Mouse (Mus musculus) limb, embryonic 11.5 days (tissue): ENCODE measurements around the gene Oas3. TPM values are rescaled to one million over a fixed set of nuclear protein-coding genes. Genes with fewer than 3 reads are reported as not detected.
A peak's percentile ranks its signal among the peaks of the same experiment; 100 is the strongest.

Experiments used
- ATAC-seq: fragments of 200-750 bp; cut with Nextera tagmentation; 2 replicates; pipeline ENCODE4 v1.8.0; 2017; ENCODE audit warnings: low read depth; ENCODE audit not compliant: insufficient number of reproducible peaks, low FRiP score, low TSS enrichment
- DNase-seq: peaks from one replicate; pipeline ENCODE4 v3.0.0-alpha.2; 2015; ENCODE audit warnings: low spot score
- H3K27ac ChIP-seq: fragments of 300-500 bp; sonication (generic); replicated peaks from 2 replicates; pipeline ENCODE4 v1.5.1; 2014; ENCODE audit warnings: low read depth, mild to moderate bottlenecking, low read length
- H3K27me3 ChIP-seq: fragments of 300-500 bp; sonication (generic); 2 replicates; pipeline ENCODE4 v1.6.1; 2014; ENCODE audit warnings: mild to moderate bottlenecking, low read length, mixed read lengths; ENCODE audit not compliant: control insufficient read depth, insufficient read depth
- H3K36me3 ChIP-seq: fragments of 300-500 bp; sonication (generic); 2 replicates; pipeline ENCODE4 v1.6.1; 2014; ENCODE audit warnings: mild to moderate bottlenecking, low read length, moderate library complexity, mixed read lengths; ENCODE audit not compliant: control insufficient read depth, insufficient read depth
- H3K4me1 ChIP-seq: fragments of 300-500 bp; sonication (generic); 2 replicates; pipeline ENCODE4 v1.6.1; 2014; ENCODE audit warnings: low read length, mixed read lengths; ENCODE audit not compliant: control insufficient read depth, insufficient read depth
- H3K4me2 ChIP-seq: fragments of 300-500 bp; sonication (generic); 2 replicates; pipeline ENCODE4 v1.6.1; 2014; ENCODE audit warnings: low read depth, mild to moderate bottlenecking, moderate library complexity; ENCODE audit not compliant: severe bottlenecking
- H3K4me3 ChIP-seq: fragments of 300-500 bp; sonication (generic); 2 replicates; pipeline ENCODE4 v1.5.1; 2014; ENCODE audit warnings: low read depth, low read length
- H3K9ac ChIP-seq: fragments of 300-500 bp; sonication (generic); 2 replicates; pipeline ENCODE4 v1.6.1; 2014; ENCODE audit warnings: mild to moderate bottlenecking, low read length
- H3K9me3 ChIP-seq: fragments of 300-500 bp; sonication (generic); 2 replicates; pipeline ENCODE4 v1.6.1; 2016; ENCODE audit warnings: low read length; ENCODE audit not compliant: control insufficient read depth
- WGBS: fragments of 180-500 bp; shearing (Covaris S2); extraction: QIAGEN DNeasy Blood & Tissue Kit; methylation state at CpG from one replicate; pipeline ENCODE4 v1.1.7; 2014; 5-methylcytosine and 5-hydroxymethylcytosine counted together
- polyA plus RNA-seq: library from polyadenylated mRNA; unstranded; fragments of >200 nt; fragmentation: Nextera tagmentation; extraction: Ambion mirVana; gene quantifications from 2 replicates; pipeline ENCODE4 v1.2.1, GENCODE M21; 2014

The Oas3 gene
- polyA plus RNA-seq, 1 experiment from 2014 or later, result 0.03 TPM

DNA sequence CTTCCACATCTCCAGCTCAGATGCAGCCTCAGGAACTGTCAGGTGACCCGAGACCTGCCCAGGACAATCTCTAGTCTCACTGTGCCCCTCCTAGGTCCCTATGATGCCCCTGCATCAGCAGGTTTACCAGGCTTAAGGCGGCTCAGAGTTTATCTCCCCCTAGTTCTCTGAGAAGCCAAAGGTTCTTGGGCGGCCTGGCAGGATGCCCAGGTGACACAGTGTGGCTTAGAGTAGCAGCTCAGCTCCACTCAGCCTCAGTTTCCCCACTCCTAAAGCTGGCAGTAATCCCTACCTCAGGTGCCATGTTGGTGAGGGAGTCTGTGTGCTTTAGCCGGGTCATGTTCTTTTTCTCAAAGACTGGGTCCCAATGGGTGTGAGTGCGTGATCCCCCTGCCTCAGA is 660 bp downstream of the Oas3 start:
- Histone ChIP-seq H3K9me3 (no peaks in the 10 kb centered on the region), H3K4me2 (no peak overlapping the region), H3K4me1 (no peaks in the 10 kb centered on the region; the same call in 1 of the 2 replicates), H3K9ac (no peak overlapping the region), H3K4me3 (no peak overlapping the region), H3K36me3 (no peaks in the 10 kb centered on the region), H3K27me3 (no peaks in the 10 kb centered on the region), H3K27ac (no peak overlapping the region)
- no peak for DNase-seq
- no peak for ATAC-seq
- WGBS, result 81% methylated on average over 5 of the region's 5 CpGs

DNA sequence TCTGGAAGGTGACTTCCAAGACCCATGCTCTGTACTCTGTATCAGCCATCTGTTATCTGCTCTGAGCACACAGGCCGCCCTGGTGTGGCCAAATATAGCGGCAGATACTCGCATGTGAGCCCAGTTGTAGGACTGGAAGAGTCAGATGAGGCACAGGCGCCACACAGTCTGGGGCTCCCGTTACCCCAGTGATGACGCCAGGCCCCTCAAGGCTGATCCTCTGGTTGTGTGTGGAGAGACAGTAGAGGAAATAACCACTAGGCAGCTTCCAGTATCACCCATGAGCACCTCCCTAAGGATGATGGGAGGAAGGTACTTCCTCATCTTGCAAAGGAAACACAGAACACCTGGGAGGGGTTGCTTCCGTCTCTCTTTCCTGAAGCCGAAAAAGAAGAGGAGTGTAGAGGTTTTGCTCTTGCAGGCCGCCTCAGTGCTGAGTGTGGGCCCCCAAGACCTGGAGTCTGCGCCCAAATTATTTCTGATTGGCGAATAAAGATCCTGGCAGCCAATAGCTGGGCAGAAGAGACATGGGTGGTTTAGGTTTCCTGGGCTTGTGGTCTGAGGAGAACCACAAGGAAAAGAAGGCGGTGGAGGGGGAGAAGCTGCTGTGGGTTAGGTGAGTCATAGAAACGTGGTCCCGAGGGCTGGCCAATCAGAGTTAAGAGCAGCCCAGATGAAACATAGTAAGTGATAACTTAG is 2.0 kb downstream of the Oas3 start:
- Histone ChIP-seq H3K9me3 (no peaks in the 10 kb centered on the region), H3K9ac (no peak overlapping the region), H3K36me3 (no peaks in the 10 kb centered on the region), H3K4me1 (no peaks in the 10 kb centered on the region; the same call in 1 of the 2 replicates), H3K4me3 (no peak overlapping the region), H3K4me2 (no peak overlapping the region), H3K27ac (no peak overlapping the region), H3K27me3 (no peaks in the 10 kb centered on the region)
- ATAC-seq (no peak), DNase-seq (no peak)
- WGBS, result 82% methylated on average over 14 of the region's 14 CpGs

DNA sequence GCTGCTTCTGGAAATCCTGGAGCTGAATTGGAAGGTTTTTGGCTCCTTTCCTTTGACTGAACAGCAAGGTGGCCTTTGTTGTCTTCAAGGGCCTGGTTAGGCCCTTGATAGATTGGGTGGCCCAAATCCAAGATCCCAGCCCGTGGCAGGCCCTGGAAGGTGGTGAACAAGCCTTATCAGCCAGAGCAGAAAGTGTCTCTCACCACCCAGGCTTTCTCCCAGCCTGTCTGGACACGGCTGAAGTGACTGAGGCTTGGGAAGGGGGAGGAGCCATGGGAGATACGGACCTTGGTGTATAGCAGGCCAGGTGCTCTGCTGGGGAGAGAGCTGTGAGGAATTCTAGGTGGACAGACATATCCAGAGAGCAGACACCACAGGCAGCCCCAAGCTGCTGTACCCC is 8.1 kb downstream of the Oas3 start:
- WGBS, result 73% methylated on average over 3 of the region's 3 CpGs
- Histone ChIP-seq H3K27ac (no peak overlapping the region), H3K4me2 (no peak overlapping the region)

DNA sequence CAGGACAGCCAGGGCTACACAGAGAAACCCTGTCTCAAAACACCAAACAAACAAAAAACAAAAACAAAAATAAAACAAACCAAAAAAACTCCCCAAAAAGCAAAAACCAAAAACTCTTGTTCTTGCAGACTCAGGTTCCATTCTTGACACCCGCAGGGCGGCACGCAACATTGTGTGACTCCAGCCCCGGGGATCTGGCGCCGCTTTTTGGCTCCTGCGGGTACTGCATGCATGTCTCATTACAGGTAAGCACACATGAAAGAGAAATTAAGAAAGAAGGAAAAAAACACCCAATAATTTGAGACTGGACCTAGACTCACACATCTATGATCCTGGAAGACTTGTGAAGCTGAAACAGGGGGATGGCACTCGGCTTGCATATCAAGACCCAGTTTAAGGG is 12.5 kb downstream of the Oas3 start:
- ATAC-seq, result no peak
- no peak overlapping the region for H3K9ac ChIP-seq
- no peak overlapping the region for H3K27ac ChIP-seq
- WGBS, result 73% methylated on average over 8 of the region's 8 CpGs
- no peak overlapping the region for H3K4me3 ChIP-seq
- H3K27me3 ChIP-seq, result no peaks in the 10 kb centered on the region
- H3K4me1 ChIP-seq, result no peaks in the 10 kb centered on the region
- H3K9me3 ChIP-seq, result no peaks in the 10 kb centered on the region
- H3K4me2 ChIP-seq, result no peak overlapping the region
- H3K36me3 ChIP-seq, result no peaks in the 10 kb centered on the region
- DNase-seq, result no peak

More for the DNA sequence above, 8.1 kb downstream of the Oas3 start:
- Histone ChIP-seq H3K4me3 (no peak overlapping the region), H3K27me3 (no peaks in the 10 kb centered on the region), H3K36me3 (no peaks in the 10 kb centered on the region), H3K9ac (no peak overlapping the region), H3K9me3 (no peaks in the 10 kb centered on the region), H3K4me1 (no peaks in the 10 kb centered on the region)
- ATAC-seq, result no peak
- no peak for DNase-seq

DNA sequence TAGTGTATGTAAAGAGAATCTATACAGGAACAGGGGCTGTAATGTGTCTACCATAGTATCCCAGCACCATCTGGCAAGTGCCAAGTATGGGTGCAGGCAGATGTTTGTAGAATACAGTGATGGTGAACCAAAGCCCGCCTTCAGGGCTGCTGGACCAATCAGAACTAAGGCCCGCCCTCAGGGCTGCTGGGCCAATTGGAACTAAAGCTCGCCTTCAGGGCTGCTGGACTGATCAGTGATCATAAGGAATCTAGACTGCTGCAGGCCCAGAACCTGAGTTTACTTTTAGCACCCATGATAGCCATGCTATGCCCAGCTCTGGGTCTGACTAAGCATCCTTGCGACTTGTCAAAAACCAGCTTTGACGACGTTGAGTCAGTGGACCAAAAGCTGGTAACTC is 15.6 kb downstream of the Oas3 start:
- WGBS, result 26% methylated on average over 6 of the region's 6 CpGs
- H3K27me3 ChIP-seq, result no peaks in the 10 kb centered on the region
- H3K36me3 ChIP-seq, result no peaks in the 10 kb centered on the region
- DNase-seq (peak; percentile 49), ATAC-seq (no peak)
- no peak overlapping the region for H3K9ac ChIP-seq
- no peak overlapping the region for H3K4me3 ChIP-seq
- H3K4me1 ChIP-seq, result no peaks in the 10 kb centered on the region
- no peak overlapping the region for H3K4me2 ChIP-seq
- no peaks in the 10 kb centered on the region for H3K9me3 ChIP-seq
- H3K27ac ChIP-seq, result no peak overlapping the region

DNA sequence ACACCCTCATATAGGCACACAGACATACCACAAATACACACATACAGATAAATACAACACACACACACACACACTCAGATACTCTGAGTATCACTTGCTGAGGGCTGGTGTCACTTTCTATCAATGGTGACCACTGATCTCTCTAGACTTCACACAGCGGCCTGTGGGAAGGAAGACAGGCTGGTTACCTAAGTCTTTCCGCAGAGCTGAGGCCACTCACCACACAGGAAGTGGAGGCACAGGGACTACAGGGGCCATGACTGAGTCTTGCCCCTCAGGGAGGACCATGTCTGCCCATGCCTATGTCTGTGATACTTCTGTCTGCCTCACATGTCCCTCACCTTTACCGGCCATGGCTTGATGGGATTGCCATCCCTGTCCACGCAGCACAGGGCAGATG is 23.2 kb downstream of the Oas3 start:
- DNase-seq (no peak), ATAC-seq (no peak)
- H3K4me1 ChIP-seq, result no peaks in the 10 kb centered on the region
- WGBS, result 95% methylated on average over 4 of the region's 4 CpGs
- no peak overlapping the region for H3K4me2 ChIP-seq
- H3K4me3 ChIP-seq, result no peak overlapping the region
- H3K9ac ChIP-seq, result no peak overlapping the region
- H3K27me3 ChIP-seq, result no peaks in the 10 kb centered on the region
- no peaks in the 10 kb centered on the region for H3K36me3 ChIP-seq
- no peak overlapping the region for H3K27ac ChIP-seq
- no peaks in the 10 kb centered on the region for H3K9me3 ChIP-seq

DNA sequence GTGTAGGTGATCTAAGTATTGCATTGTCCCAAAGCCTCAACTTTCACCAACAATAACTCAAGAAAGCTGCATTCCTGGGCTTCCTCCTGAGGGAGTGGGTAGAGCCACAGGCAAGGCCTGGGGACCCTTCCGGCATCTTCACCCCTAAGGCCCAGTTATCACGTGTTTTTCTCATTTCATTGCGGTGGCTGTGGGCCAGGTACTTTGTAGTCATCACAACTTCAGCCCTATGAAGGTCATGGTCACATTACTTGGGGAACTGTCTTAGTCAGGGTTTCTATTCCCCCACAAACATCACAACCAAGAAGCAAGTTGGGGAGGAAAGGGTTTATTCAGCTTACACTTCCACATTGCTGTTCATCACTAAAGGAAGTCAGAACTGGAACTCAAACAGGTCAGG is 24.7 kb downstream of the Oas3 start:
- 81% methylated on average over 3 of the region's 3 CpGs for WGBS
- no peak for DNase-seq

DNA sequence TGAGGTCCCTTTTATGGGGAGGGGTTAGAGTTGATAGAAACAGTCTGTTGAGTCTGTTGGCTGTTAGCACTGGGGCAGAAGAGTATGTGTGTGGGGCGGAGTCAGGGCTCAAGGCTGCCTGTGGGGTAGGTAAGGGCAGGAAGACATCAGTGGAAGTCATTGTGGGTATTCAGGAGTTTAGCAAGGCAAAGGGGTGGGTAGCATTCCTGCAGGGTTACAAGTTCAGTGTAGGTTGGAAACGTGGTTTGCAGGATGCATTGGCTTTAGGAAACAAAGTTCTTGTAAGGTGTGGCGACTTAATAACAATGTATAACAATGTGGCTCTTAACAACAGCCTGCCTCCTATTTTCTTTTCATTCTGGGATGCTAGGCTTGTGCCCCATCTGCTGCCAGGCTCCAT is 26.3 kb downstream of the Oas3 start:
- ATAC-seq (no peak), DNase-seq (no peak)
- H3K4me3 ChIP-seq, result no peak overlapping the region
- H3K4me2 ChIP-seq, result no peak overlapping the region
- no peaks in the 10 kb centered on the region for H3K27me3 ChIP-seq
- 73% methylated on average over 3 of the region's 3 CpGs for WGBS
- no peak overlapping the region for H3K9ac ChIP-seq
- H3K9me3 ChIP-seq, result no peaks in the 10 kb centered on the region
- H3K36me3 ChIP-seq, result no peaks in the 10 kb centered on the region
- no peaks in the 10 kb centered on the region for H3K4me1 ChIP-seq
- H3K27ac ChIP-seq, result no peak overlapping the region

More for the DNA sequence above, 24.7 kb downstream of the Oas3 start:
- Histone ChIP-seq H3K27me3 (no peaks in the 10 kb centered on the region), H3K4me2 (no peak overlapping the region), H3K4me1 (no peaks in the 10 kb centered on the region), H3K4me3 (no peak overlapping the region), H3K9ac (no peak overlapping the region), H3K27ac (no peak overlapping the region), H3K9me3 (no peaks in the 10 kb centered on the region), H3K36me3 (no peaks in the 10 kb centered on the region)
- no peak for ATAC-seq

DNA sequence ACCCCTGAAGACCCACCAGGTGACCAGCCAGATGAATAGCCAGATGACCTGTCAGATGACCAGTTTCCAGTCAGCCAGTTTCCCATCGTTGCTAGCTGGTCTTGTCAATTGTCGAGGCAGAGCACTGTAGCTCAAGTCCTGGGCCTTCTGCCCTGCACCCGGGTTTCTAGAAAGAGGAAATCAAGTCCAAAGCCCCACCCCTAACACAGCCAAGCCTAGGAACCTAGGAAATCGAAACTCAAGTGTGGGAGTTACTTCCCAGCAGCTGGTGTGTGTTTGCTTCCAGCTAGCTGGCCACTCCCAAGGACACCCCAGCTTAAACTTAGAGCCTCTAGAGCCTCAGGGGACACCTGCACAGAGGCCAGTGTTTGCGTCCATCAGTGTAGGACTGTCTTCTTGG is 27.8 kb downstream of the Oas3 start, which contains the start of gene Oas2:
Oas2 (minus strand) TSS at position 166 of the 400 bp plus-strand sequence.
- ATAC-seq (no peak), DNase-seq (no peak)
- Histone ChIP-seq H3K9ac (no peak within 1 kb of the TSS), H3K27ac (no peak within 1 kb of the TSS), H3K4me2 (no peak within 1 kb of the TSS), H3K36me3 (no peaks in the 10 kb centered on the region), H3K4me1 (no peaks in the 10 kb centered on the region), H3K27me3 (no peaks in the 10 kb centered on the region), H3K4me3 (no peak within 1 kb of the TSS), H3K9me3 (no peaks in the 10 kb centered on the region)
- WGBS, result 71% methylated on average over 5 of the region's 5 CpGs
